Mouse (Mus musculus): ENCODE data around the gene Lrfn3. TPM values are rescaled to one million over a fixed set of nuclear protein-coding genes. Genes with fewer than 3 reads are reported as not detected.

The Lrfn3 gene
- polyA plus RNA-seq, 1 experiment from 2014 or later = 5.3 TPM

DNA sequence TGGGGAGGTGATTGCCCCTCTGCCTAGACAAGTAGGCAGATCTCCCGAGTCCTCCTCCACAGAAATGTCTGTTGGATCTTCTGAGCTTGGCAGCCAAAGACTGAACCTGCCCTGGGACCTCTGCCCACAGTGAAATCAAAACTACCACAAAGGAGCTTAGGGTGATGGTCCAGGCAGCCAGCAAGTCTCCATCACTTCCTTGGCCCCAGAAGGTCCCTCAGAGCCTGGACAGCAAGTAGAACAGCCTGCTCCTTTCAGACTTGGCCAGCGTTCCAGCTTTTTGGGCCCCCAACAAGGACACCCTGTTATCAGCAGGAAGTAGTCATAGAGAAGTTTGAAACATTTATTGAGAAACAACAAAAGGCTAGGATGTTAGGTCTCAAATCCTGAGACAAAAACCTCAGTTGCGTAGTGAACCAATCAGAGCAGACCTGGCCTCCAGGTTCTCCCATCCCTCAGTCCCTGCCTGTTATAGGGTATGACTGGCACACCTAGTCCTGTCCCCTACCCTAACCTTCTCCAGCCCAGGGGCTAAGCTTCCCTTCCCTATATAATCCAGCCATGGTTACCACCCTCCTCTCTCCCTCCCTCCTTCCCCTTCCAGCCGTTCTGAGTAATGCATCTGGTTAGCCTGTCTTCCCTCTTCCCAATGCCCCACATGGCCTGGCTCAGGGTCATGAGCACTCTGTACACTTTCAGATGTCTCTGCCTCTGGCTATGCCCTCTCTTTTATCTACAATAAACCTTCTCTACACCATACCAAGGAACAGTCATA, 30.4 kb upstream of the Lrfn3 start:
- Histone ChIP-seq H3K27ac (ENCODE audit: low read depth, low read length) (no peak overlapping the region), H3K4me1 (replicated peaks; ENCODE audit: control insufficient read depth, insufficient read depth, low read length) (no peaks in the 10 kb centered on the region), H3K27me3 (ENCODE audit: control insufficient read depth, insufficient read depth, low read length) (no peaks in the 10 kb centered on the region), H3K4me2 (replicated peaks; ENCODE audit: low read depth, low read length) (no peak overlapping the region), H3K4me3 (ENCODE audit: low read depth, low read length) (no peak overlapping the region), H3K9ac (ENCODE audit: low read depth, low read length) (no peak overlapping the region), H3K36me3 (ENCODE audit: control insufficient read depth, insufficient read depth, low read length) (no peaks in the 10 kb centered on the region), H3K9me3 (ENCODE audit: control insufficient read depth, low read length) (no peaks in the 10 kb centered on the region)
- 74% methylated on average over 4 of the region's 4 CpGs for WGBS
- no peak for ATAC-seq (ENCODE audit: low FRiP score)
- DNase-seq (ENCODE audit: low spot score) = no peak

DNA sequence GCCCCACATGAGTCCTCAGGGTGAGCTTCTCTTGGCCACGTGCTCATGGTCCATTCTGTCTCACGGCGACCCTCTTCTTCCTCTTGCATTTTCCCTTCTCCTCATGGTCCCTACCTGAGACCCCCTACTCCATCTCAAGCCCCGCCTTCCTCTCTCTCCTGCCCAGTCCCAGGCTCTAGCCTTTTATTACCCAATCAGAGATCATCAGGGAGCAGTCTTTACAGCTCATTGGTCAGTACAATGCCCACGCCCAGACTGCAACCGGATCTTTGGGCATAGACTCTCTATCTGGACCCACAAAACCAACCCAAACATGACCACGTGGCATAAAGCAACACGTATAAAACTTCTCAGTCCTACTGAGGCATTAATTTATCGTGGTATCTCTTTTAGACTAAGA, 21.5 kb upstream of the Lrfn3 start:
- no peak overlapping the region for H3K27ac ChIP-seq (ENCODE audit: low read depth, low read length)
- no peak for ATAC-seq (ENCODE audit: low FRiP score)
- no peak for DNase-seq (ENCODE audit: low spot score)

DNA sequence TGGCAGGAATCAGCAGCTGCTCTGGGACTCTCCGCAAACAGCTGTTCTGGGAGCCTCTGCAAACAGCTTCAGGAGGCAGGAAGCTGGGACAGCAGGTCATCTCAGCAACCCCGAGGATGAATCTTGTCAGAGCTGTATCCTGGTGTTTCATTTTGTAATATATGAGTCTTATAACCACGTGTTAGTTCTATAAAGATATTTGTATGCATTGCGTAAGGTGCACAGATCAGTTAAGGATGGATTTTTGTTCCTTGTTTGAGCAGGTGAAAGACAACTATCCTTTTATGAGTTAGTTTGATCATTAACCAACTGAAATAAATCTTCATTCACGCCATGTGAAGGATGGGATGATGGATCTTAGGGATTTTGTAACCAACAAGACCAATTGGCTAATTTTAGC, 17.5 kb upstream of the Lrfn3 start:
- Histone ChIP-seq H3K4me2 (replicated peaks; ENCODE audit: low read depth, low read length) (no peak overlapping the region), H3K4me1 (replicated peaks; ENCODE audit: control insufficient read depth, insufficient read depth, low read length) (no peaks in the 10 kb centered on the region), H3K27me3 (ENCODE audit: control insufficient read depth, insufficient read depth, low read length) (no peaks in the 10 kb centered on the region), H3K9ac (ENCODE audit: low read depth, low read length) (no peak overlapping the region), H3K4me3 (ENCODE audit: low read depth, low read length) (no peak overlapping the region), H3K9me3 (ENCODE audit: control insufficient read depth, low read length) (no peaks in the 10 kb centered on the region), H3K36me3 (ENCODE audit: control insufficient read depth, insufficient read depth, low read length) (no peaks in the 10 kb centered on the region), H3K27ac (ENCODE audit: low read depth, low read length) (no peak overlapping the region)
- DNase-seq (ENCODE audit: low spot score) (no peak), ATAC-seq (ENCODE audit: low FRiP score) (no peak)
- 66% methylated on average over 5 of the region's 5 CpGs for WGBS

More for the DNA sequence above, 21.5 kb upstream of the Lrfn3 start:
- Histone ChIP-seq H3K4me2 (replicated peaks; ENCODE audit: low read depth, low read length) (no peak overlapping the region), H3K9ac (ENCODE audit: low read depth, low read length) (no peak overlapping the region), H3K9me3 (ENCODE audit: control insufficient read depth, low read length) (no peaks in the 10 kb centered on the region), H3K4me1 (replicated peaks; ENCODE audit: control insufficient read depth, insufficient read depth, low read length) (no peaks in the 10 kb centered on the region), H3K27me3 (ENCODE audit: control insufficient read depth, insufficient read depth, low read length) (no peaks in the 10 kb centered on the region), H3K4me3 (ENCODE audit: low read depth, low read length) (no peak overlapping the region), H3K36me3 (ENCODE audit: control insufficient read depth, insufficient read depth, low read length) (no peaks in the 10 kb centered on the region)
- WGBS = 89% methylated on average over 9 of the region's 9 CpGs

DNA sequence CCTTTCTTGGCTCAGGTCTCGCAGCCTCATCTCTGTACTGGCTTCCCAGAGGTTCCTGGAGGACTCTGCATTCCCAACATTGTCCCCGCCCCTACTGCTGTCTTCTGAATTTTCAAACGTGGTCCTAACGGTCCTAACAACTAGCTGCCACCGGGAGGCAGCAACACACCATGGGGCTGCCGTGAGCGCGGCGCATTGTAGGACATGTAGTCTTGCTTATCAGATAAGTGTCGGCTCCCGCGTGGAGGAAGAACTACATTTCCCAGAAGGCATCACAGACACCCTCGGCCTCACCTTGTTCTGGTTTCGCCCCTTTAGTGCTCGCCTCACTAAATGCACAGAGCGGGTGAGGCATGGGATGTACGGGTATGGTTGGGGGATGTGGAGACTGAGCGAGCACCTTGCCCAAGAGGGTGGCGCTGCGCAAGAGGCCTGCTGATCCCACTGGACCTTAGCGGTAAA, 11.0 kb upstream of the Lrfn3 start:
- H3K9me3 ChIP-seq (ENCODE audit: control insufficient read depth, low read length) = no peaks in the 10 kb centered on the region
- DNase-seq (ENCODE audit: low spot score) (peak; percentile 94), ATAC-seq (ENCODE audit: low FRiP score) (peak; percentile 99)
- peak overlapping the region; percentile 40 for H3K4me2 ChIP-seq (replicated peaks; ENCODE audit: low read depth, low read length)
- under 1% methylated on average over 21 of the region's 21 CpGs for WGBS
- H3K27ac ChIP-seq (ENCODE audit: low read depth, low read length) = no peak overlapping the region
- H3K4me3 ChIP-seq (ENCODE audit: low read depth, low read length) = peak overlapping the region; percentile 30
- H3K27me3 ChIP-seq (ENCODE audit: control insufficient read depth, insufficient read depth, low read length) = no peaks in the 10 kb centered on the region
- no peaks in the 10 kb centered on the region for H3K36me3 ChIP-seq (ENCODE audit: control insufficient read depth, insufficient read depth, low read length)
- peak overlapping the region; percentile 42 for H3K9ac ChIP-seq (ENCODE audit: low read depth, low read length)
- no peaks in the 10 kb centered on the region for H3K4me1 ChIP-seq (replicated peaks; ENCODE audit: control insufficient read depth, insufficient read depth, low read length)

DNA sequence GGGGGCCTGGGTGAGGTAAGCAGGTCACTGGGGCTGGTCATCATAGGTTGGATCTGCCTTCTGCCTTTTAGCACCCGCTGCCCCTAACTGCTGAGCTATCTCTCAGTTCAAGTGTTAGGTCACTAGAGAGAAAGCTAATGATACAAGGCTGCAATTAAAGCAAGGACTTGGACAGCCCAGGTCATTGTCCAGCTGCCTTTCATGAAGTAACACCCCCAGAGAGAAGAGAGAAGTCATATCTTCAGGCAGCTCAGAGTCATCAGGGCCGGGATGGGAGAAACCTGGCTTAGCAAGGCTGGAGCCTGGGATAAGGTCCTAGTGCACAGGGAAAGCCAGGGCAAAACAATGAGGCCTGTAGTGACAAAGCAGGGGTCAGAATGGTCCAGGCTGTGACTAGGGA, 4.9 kb upstream of the Lrfn3 start:
- H3K36me3 ChIP-seq (ENCODE audit: control insufficient read depth, insufficient read depth, low read length) = no peaks in the 10 kb centered on the region
- no peak overlapping the region for H3K4me2 ChIP-seq (replicated peaks; ENCODE audit: low read depth, low read length)
- no peaks in the 10 kb centered on the region for H3K9me3 ChIP-seq (ENCODE audit: control insufficient read depth, low read length)
- no peaks in the 10 kb centered on the region for H3K27me3 ChIP-seq (ENCODE audit: control insufficient read depth, insufficient read depth, low read length)
- 73% methylated on average over 2 of the region's 2 CpGs for WGBS
- ATAC-seq (ENCODE audit: low FRiP score) (no peak), DNase-seq (ENCODE audit: low spot score) (no peak)
- no peak overlapping the region for H3K4me3 ChIP-seq (ENCODE audit: low read depth, low read length)
- H3K4me1 ChIP-seq (replicated peaks; ENCODE audit: control insufficient read depth, insufficient read depth, low read length) = no peaks in the 10 kb centered on the region
- no peak overlapping the region for H3K27ac ChIP-seq (ENCODE audit: low read depth, low read length)
- H3K9ac ChIP-seq (ENCODE audit: low read depth, low read length) = no peak overlapping the region

DNA sequence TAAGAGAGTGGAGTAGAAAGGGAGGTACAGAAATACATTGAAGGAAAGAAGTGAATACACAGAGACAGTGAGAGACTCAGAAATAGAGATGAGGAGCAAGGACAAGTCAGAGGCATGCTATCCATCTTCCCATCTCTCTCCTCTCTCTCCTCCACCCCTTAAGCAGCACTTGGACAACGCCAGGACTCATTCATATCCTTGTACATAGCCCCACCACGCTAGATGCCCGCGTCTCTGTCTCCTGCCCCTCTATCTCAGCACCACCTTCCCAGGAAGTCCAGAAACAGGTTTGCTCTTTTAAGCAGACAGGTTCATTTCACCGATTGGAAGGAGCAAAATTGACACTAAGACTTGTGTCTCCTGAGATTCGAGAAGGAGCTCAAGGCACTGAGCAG, 769 bp upstream of the Lrfn3 start:
- no peaks in the 10 kb centered on the region for H3K9me3 ChIP-seq (ENCODE audit: control insufficient read depth, low read length)
- peaks cover 8% of the 10 kb centered on the region for H3K4me1 ChIP-seq (replicated peaks; ENCODE audit: control insufficient read depth, insufficient read depth, low read length)
- no peaks in the 10 kb centered on the region for H3K36me3 ChIP-seq (ENCODE audit: control insufficient read depth, insufficient read depth, low read length)
- peak overlapping the region; percentile 86 for H3K4me2 ChIP-seq (replicated peaks; ENCODE audit: low read depth, low read length)
- peak overlapping the region; percentile 85 for H3K4me3 ChIP-seq (ENCODE audit: low read depth, low read length)
- ATAC-seq (ENCODE audit: low FRiP score) = peak; percentile 28; the same call in 1 of the 2 replicates
- 67% methylated on average over 6 of the region's 6 CpGs for WGBS
- H3K27me3 ChIP-seq (ENCODE audit: control insufficient read depth, insufficient read depth, low read length) = no peaks in the 10 kb centered on the region
- H3K27ac ChIP-seq (ENCODE audit: low read depth, low read length) = no peak overlapping the region
- peak overlapping the region; percentile 91; the same call in 1 of the 2 replicates for H3K9ac ChIP-seq (ENCODE audit: low read depth, low read length)
- no peak for DNase-seq (ENCODE audit: low spot score)

DNA sequence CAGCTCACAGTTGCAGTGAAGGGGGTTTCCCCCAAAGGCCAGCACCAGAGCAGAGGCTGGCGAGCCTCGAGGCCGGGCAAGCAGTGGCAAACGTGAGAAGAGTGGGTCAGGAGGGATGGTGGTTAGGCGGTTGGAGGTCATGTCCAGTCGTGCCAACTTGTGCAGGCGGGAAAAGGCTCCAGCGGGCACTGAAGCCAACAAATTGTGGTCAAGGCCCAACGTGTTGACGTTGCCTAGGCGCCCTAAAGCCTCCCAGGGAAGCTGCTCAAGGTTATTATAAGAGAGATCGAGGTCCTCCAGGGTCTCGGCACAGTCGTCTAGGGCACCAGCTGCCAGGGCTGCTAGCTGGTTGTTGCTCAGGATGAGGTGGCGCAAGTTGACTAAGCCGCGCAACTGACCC, 2.5 kb downstream of the Lrfn3 start:
- Histone ChIP-seq H3K4me3 (ENCODE audit: low read depth, low read length) (no peak overlapping the region), H3K9ac (ENCODE audit: low read depth, low read length) (no peak overlapping the region), H3K4me2 (replicated peaks; ENCODE audit: low read depth, low read length) (no peak overlapping the region), H3K36me3 (ENCODE audit: control insufficient read depth, insufficient read depth, low read length) (no peaks in the 10 kb centered on the region; the same call in 1 of the 2 replicates), H3K4me1 (replicated peaks; ENCODE audit: control insufficient read depth, insufficient read depth, low read length) (peaks cover 8% of the 10 kb centered on the region), H3K9me3 (ENCODE audit: control insufficient read depth, low read length) (no peaks in the 10 kb centered on the region), H3K27me3 (ENCODE audit: control insufficient read depth, insufficient read depth, low read length) (no peaks in the 10 kb centered on the region), H3K27ac (ENCODE audit: low read depth, low read length) (no peak overlapping the region)
- no peak for ATAC-seq (ENCODE audit: low FRiP score)
- no peak for DNase-seq (ENCODE audit: low spot score)
- 92% methylated on average over 17 of the region's 17 CpGs for WGBS

DNA sequence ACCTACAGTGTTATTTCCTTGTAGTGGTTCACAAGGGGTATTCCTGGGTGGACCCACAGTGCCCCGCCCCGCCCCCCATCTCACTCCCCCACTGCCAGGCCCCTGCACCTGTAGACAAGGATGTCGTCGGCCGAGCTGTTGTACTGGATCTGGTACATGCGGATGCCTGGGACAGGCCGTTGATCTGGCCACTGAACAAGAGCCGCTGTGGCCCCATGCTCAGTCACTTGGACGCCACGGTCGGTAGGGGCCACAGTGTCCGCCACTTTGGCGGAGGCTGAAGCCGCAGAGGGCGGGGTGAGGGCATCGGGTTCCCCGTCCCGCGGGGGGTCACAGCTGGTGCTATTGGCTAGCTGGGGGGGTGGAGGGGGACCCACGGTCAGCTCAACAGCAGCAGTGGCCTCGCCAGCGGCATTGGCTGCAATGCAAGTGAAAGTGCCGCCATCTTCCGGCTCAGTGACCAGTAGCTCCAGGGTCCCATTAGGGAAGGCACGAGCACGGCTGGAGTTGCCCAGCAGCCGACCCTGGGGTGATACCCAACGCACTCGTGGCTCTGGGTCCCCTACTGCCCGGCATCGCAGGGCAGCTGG, 3.2 kb downstream of the Lrfn3 start:
- H3K4me1 ChIP-seq (replicated peaks; ENCODE audit: control insufficient read depth, insufficient read depth, low read length) = peaks cover 8% of the 10 kb centered on the region
- no peaks in the 10 kb centered on the region for H3K9me3 ChIP-seq (ENCODE audit: control insufficient read depth, low read length)
- H3K27me3 ChIP-seq (ENCODE audit: control insufficient read depth, insufficient read depth, low read length) = no peaks in the 10 kb centered on the region
- DNase-seq (ENCODE audit: low spot score) = no peak
- 71% methylated on average over 31 of the region's 31 CpGs for WGBS
- H3K4me3 ChIP-seq (ENCODE audit: low read depth, low read length) = no peak overlapping the region
- no peak for ATAC-seq (ENCODE audit: low FRiP score)
- H3K4me2 ChIP-seq (replicated peaks; ENCODE audit: low read depth, low read length) = 0 out of 2 replicates have a peak overlapping the region, but pooled peaks have one; percentile 17
- no peaks in the 10 kb centered on the region; the same call in 1 of the 2 replicates for H3K36me3 ChIP-seq (ENCODE audit: control insufficient read depth, insufficient read depth, low read length)
- H3K9ac ChIP-seq (ENCODE audit: low read depth, low read length) = no peak overlapping the region
- no peak overlapping the region for H3K27ac ChIP-seq (ENCODE audit: low read depth, low read length)
